Mouse (Mus musculus) kidney, adult 8-10 months (tissue): ENCODE measurements around the gene Mmp23.

Experiments
- DNase-seq, 2 experiments: peaks; one replicate each; pipeline ENCODE4 v3.0.0; 2022

Mmp23 gene

GRCm38 (mm10) chr4:155601091-155601996 is 51.8 kb downstream of the Mmp23 start, which contains the start of gene Slc35e2:
TSS of gene Slc35e2 (plus strand) at chr4:155601416.
- DNase-seq, result peak; percentile 89 to 91
